Mouse (Mus musculus) embryonic facial prominence, embryonic 12.5 days (tissue): ENCODE results near the gene Rdx. TPM values are rescaled to one million over a fixed set of nuclear protein-coding genes. Genes with fewer than 3 reads are reported as not detected.

Experiments used
- ATAC-seq: fragments of 200-750 bp; cut with Nextera tagmentation; 2 replicates; pipeline ENCODE4 v1.8.0; 2017; ENCODE audit not compliant: insufficient number of reproducible peaks, insufficient read depth, low FRiP score, low TSS enrichment
- H3K27ac ChIP-seq: fragments of 300-500 bp; sonication (generic); 2 replicates; pipeline ENCODE4 v1.5.1; 2016; ENCODE audit warnings: mild to moderate bottlenecking
- H3K27me3 ChIP-seq: fragments of 300-500 bp; sonication (generic); 2 replicates; pipeline ENCODE4 v1.6.1; 2016; ENCODE audit warnings: mild to moderate bottlenecking, moderate library complexity
- H3K36me3 ChIP-seq: fragments of 300-500 bp; sonication (generic); 2 replicates; pipeline ENCODE4 v1.6.1; 2016; ENCODE audit warnings: mild to moderate bottlenecking
- H3K4me1 ChIP-seq: fragments of 300-500 bp; sonication (generic); 2 replicates; pipeline ENCODE4 v1.6.1; 2016
- H3K4me2 ChIP-seq: fragments of 300-500 bp; sonication (generic); replicated peaks from 2 replicates; pipeline ENCODE4 v1.6.1; 2016; ENCODE audit warnings: mild to moderate bottlenecking, moderate library complexity
- H3K4me3 ChIP-seq: fragments of 300-500 bp; sonication (generic); 2 replicates; pipeline ENCODE4 v1.5.1; 2016; ENCODE audit warnings: mild to moderate bottlenecking
- H3K9ac ChIP-seq: fragments of 300-500 bp; sonication (generic); 2 replicates; pipeline ENCODE4 v1.6.1; 2016; ENCODE audit warnings: mild to moderate bottlenecking, moderate library complexity
- H3K9me3 ChIP-seq: fragments of 300-500 bp; sonication (generic); 2 replicates; pipeline ENCODE4 v1.6.1; 2016; ENCODE audit warnings: mild to moderate bottlenecking, moderate library complexity
- WGBS: fragments of 180-500 bp; shearing (Covaris S2); methylation state at CpG from one replicate; pipeline ENCODE4 v1.1.7; 2016; 5-methylcytosine and 5-hydroxymethylcytosine counted together
- polyA plus RNA-seq: library from polyadenylated mRNA; unstranded; fragments of >200 nt; fragmentation: Nextera tagmentation; extraction: Ambion mirVana; gene quantifications from 2 replicates; pipeline ENCODE4 v1.2.1, GENCODE M21; 2016

The Rdx gene
- polyA plus RNA-seq, 1 experiment from 2014 or later: 147 TPM

GRCm38 (mm10) chr9:52028521-52029405 lies 18.2 kb upstream of the Rdx start:
- Histone ChIP-seq H3K9me3 (no peaks in the 10 kb centered on the region), H3K4me1 (0 out of 2 replicates have a peak, but pooled peaks cover 2% of the 10 kb centered on the region), H3K27me3 (no peaks in the 10 kb centered on the region), H3K9ac (no peak overlapping the region), H3K4me3 (no peak overlapping the region), H3K36me3 (no peaks in the 10 kb centered on the region), H3K4me2 (no peak overlapping the region), H3K27ac (no peak overlapping the region)
- no peak for ATAC-seq
- 68% methylated on average over 9 of the region's 9 CpGs for WGBS

GRCm38 (mm10) chr9:52031501-52031900 lies 15.5 kb upstream of the Rdx start:
- WGBS: 71% methylated on average over 2 of the region's 2 CpGs
- no peak overlapping the region for H3K9ac ChIP-seq
- no peaks in the 10 kb centered on the region for H3K27me3 ChIP-seq
- no peak overlapping the region for H3K4me3 ChIP-seq
- ATAC-seq: no peak
- no peak overlapping the region for H3K27ac ChIP-seq
- 0 out of 2 replicates have a peak, but pooled peaks cover 2% of the 10 kb centered on the region for H3K4me1 ChIP-seq
- H3K4me2 ChIP-seq: no peak overlapping the region
- H3K36me3 ChIP-seq: no peaks in the 10 kb centered on the region
- H3K9me3 ChIP-seq: no peaks in the 10 kb centered on the region

GRCm38 (mm10) chr9:52037493-52037892 lies 9.5 kb upstream of the Rdx start:
- H3K27ac ChIP-seq: no peak overlapping the region
- no peak overlapping the region for H3K4me2 ChIP-seq
- H3K27me3 ChIP-seq: no peaks in the 10 kb centered on the region
- ATAC-seq: no peak
- WGBS: 91% methylated on average over 1 of the region's 1 CpGs
- no peaks in the 10 kb centered on the region for H3K9me3 ChIP-seq
- H3K9ac ChIP-seq: no peak overlapping the region
- H3K36me3 ChIP-seq: no peaks in the 10 kb centered on the region
- H3K4me1 ChIP-seq: no peaks in the 10 kb centered on the region
- no peak overlapping the region for H3K4me3 ChIP-seq

GRCm38 (mm10) chr9:52041657-52042056 lies 5.3 kb upstream of the Rdx start:
- H3K4me1 ChIP-seq: peaks cover under 1% of the 10 kb centered on the region; the same call in 1 of the 2 replicates
- H3K27me3 ChIP-seq: no peaks in the 10 kb centered on the region
- no peak overlapping the region for H3K4me2 ChIP-seq
- H3K9me3 ChIP-seq: no peaks in the 10 kb centered on the region
- no peaks in the 10 kb centered on the region for H3K36me3 ChIP-seq
- no peak overlapping the region for H3K27ac ChIP-seq
- H3K9ac ChIP-seq: no peak overlapping the region
- H3K4me3 ChIP-seq: no peak overlapping the region
- WGBS: 76% methylated on average over 2 of the region's 2 CpGs
- no peak for ATAC-seq

GRCm38 (mm10) chr9:52046686-52047085 lies 287 bp upstream of the Rdx start:
- no peaks in the 10 kb centered on the region for H3K9me3 ChIP-seq
- H3K27ac ChIP-seq: 0 out of 2 replicates have a peak overlapping the region, but pooled peaks have one; percentile 99
- H3K4me3 ChIP-seq: peak overlapping the region; percentile 95; the same call in 1 of the 2 replicates
- peaks cover 21% of the 10 kb centered on the region for H3K4me1 ChIP-seq
- H3K9ac ChIP-seq: no peak overlapping the region
- 20% methylated on average over 5 of the region's 5 CpGs for WGBS
- H3K27me3 ChIP-seq: no peaks in the 10 kb centered on the region
- H3K36me3 ChIP-seq: no peaks in the 10 kb centered on the region
- peak overlapping the region; percentile 69 for H3K4me2 ChIP-seq
- no peak for ATAC-seq

GRCm38 (mm10) chr9:52047821-52048649 lies 1.1 kb downstream of the Rdx start:
- ATAC-seq: peak; percentile 88
- Histone ChIP-seq H3K36me3 (no peaks in the 10 kb centered on the region), H3K9ac (peak overlapping the region; percentile 99), H3K4me1 (peaks cover 21% of the 10 kb centered on the region), H3K9me3 (no peaks in the 10 kb centered on the region), H3K27me3 (no peaks in the 10 kb centered on the region), H3K4me2 (peak overlapping the region; percentile 69), H3K27ac (peak overlapping the region; percentile 99), H3K4me3 (peak overlapping the region; percentile 95)
- WGBS: under 1% methylated on average over 68 of the region's 118 CpGs

- peak overlapping the region; percentile 95 for H3K4me3 ChIP-seq
- under 1% methylated on average over 60 of the region's 60 CpGs for WGBS
- H3K9ac ChIP-seq: peak overlapping the region; percentile 99
- H3K9me3 ChIP-seq: no peaks in the 10 kb centered on the region
- H3K36me3 ChIP-seq: no peaks in the 10 kb centered on the region
- peaks cover 21% of the 10 kb centered on the region for H3K4me1 ChIP-seq
- peak overlapping the region; percentile 69 for H3K4me2 ChIP-seq
- peak; percentile 72 for ATAC-seq
- H3K27me3 ChIP-seq: no peaks in the 10 kb centered on the region
- peak overlapping the region; percentile 99 for H3K27ac ChIP-seq
Measured at GRCm38 (mm10) chr9:52048650-52049081, 1.7 kb downstream of the Rdx start.

GRCm38 (mm10) chr9:52049605-52050004 lies 2.6 kb downstream of the Rdx start:
- Histone ChIP-seq H3K4me1 (peaks cover 21% of the 10 kb centered on the region), H3K4me2 (peak overlapping the region; percentile 69), H3K9ac (peak overlapping the region; percentile 99), H3K27me3 (no peaks in the 10 kb centered on the region), H3K4me3 (peak overlapping the region; percentile 95), H3K36me3 (no peaks in the 10 kb centered on the region), H3K9me3 (no peaks in the 10 kb centered on the region), H3K27ac (no peak overlapping the region)
- ATAC-seq: no peak
- 0% methylated on average over 3 of the region's 3 CpGs for WGBS

- H3K36me3 ChIP-seq: no peaks in the 10 kb centered on the region
- H3K9ac ChIP-seq: no peak overlapping the region
- no peak overlapping the region for H3K27ac ChIP-seq
- peak overlapping the region; percentile 69 for H3K4me2 ChIP-seq
- no peaks in the 10 kb centered on the region for H3K27me3 ChIP-seq
- 38% methylated on average over 2 of the region's 2 CpGs for WGBS
- H3K9me3 ChIP-seq: no peaks in the 10 kb centered on the region
- H3K4me3 ChIP-seq: peak overlapping the region; percentile 14; the same call in 1 of the 2 replicates
- peaks cover 21% of the 10 kb centered on the region for H3K4me1 ChIP-seq
- no peak for ATAC-seq
Measured at GRCm38 (mm10) chr9:52050361-52050760, 3.4 kb downstream of the Rdx start.

- H3K4me1 ChIP-seq: peaks cover 16% of the 10 kb centered on the region
- no peak for ATAC-seq
Measured at GRCm38 (mm10) chr9:52052221-52052620, 5.2 kb downstream of the Rdx start.

GRCm38 (mm10) chr9:52055313-52055712 lies 8.3 kb downstream of the Rdx start:
- ATAC-seq: no peak
- WGBS: 62% methylated on average over 3 of the region's 3 CpGs

More at GRCm38 (mm10) chr9:52052221-52052620, 5.2 kb downstream of the Rdx start:
- no peak overlapping the region for H3K4me3 ChIP-seq
- H3K27me3 ChIP-seq: no peaks in the 10 kb centered on the region
- H3K4me2 ChIP-seq: no peak overlapping the region
- H3K9me3 ChIP-seq: no peaks in the 10 kb centered on the region
- H3K27ac ChIP-seq: no peak overlapping the region
- no peaks in the 10 kb centered on the region for H3K36me3 ChIP-seq
- no peak overlapping the region for H3K9ac ChIP-seq
- 61% methylated on average over 1 of the region's 1 CpGs for WGBS

More at GRCm38 (mm10) chr9:52055313-52055712, 8.3 kb downstream of the Rdx start:
- H3K27ac ChIP-seq: no peak overlapping the region
- H3K4me3 ChIP-seq: no peak overlapping the region
- no peak overlapping the region for H3K4me2 ChIP-seq
- no peaks in the 10 kb centered on the region for H3K36me3 ChIP-seq
- H3K27me3 ChIP-seq: no peaks in the 10 kb centered on the region
- no peak overlapping the region for H3K9ac ChIP-seq
- peaks cover 9% of the 10 kb centered on the region for H3K4me1 ChIP-seq
- H3K9me3 ChIP-seq: no peaks in the 10 kb centered on the region
